Mouse (Mus musculus) c-Kit-positive CD71-negative TER-119-negative erythroid progenitor cells, embryonic 14.5 days (primary cell): ENCODE measurements around the gene Nod1.

Source experiments
- DNase-seq: peaks from one replicate; pipeline ENCODE4 v3.0.0-alpha.2; 2013; ENCODE audit warnings: low read depth

The Nod1 gene

DNA sequence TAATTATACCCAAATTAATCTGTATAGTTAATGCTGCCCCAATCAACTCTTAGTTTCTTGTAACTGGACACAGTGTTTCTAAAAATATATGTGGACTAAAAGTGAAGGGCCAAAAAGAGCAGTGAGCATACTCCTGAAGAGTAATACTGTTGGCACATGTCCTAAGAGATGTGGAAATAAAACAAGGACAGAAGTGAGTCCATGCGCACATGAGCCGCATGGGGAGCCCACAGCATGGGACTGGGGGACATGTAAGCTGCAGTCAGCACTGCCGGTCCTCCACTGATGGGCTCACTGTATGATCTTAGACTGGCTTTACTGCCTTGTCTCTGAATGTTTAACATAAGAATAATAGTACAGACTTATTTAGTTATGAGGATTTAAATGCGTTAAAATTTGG, 92.3 kb downstream of the Nod1 start:
- DNase-seq, result no peak

GRCm38 (mm10) chr6:54878546-54878945, 93.9 kb downstream of the Nod1 start:
- DNase-seq, result no peak

- DNase-seq, result no peak
Measured at GRCm38 (mm10) chr6:54877651-54878050, 94.8 kb downstream of the Nod1 start.

- DNase-seq, result no peak
Measured at GRCm38 (mm10) chr6:54876782-54877181, 95.6 kb downstream of the Nod1 start.
